Mouse (Mus musculus): ENCODE results near the gene Gm43517. TPM values are rescaled to one million over a fixed set of nuclear protein-coding genes. Genes with fewer than 3 reads are reported as not detected.

Gene Gm43517
- not detected in 2 replicates for polyA plus RNA-seq (2012; rRNA removed)

GRCm38 (mm10) chr12:49384876-49385630 lies at the start of gene Gm43517:
Gene Gm43517 (plus strand): TSS chr12:49385174.

GRCm38 (mm10) chr12:49382565-49383520 lies 2.1 kb upstream of the Gm43517 start, which contains the start of gene Foxg1:
Gene Foxg1 (plus strand): TSS chr12:49382660.

Other genes starting within 250 kb of the Gm43517 start
- gene Foxg1, start 2.5 kb upstream of the Gm43517 start, polyA plus RNA-seq (2012; rRNA removed): 0.01 TPM in 1 of 2 replicates, not detected in the other